9 mouse cellular contexts compared by ENCODE assay signal in the genomic region with DNA sequence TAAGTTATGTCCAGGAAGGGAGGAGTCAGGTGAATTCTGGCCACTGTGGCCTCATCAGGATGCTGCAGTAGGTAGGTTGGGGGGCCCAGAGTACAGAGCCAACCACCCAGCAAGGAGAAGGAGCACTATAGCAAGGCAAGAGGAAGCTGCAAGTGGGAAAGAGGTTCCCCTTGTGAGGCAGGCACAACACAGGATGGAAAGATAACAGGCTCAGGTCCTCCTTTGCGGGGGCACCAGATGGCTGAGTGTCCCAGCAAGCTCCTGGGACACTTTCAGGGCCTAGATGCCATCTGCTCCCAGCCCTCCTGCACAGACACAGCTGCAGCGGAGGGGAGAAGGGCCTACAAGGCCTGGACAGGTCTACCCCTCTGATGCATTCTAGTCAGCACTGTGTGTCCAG.
DNase-seq lines count a peak whose midpoint lies in the region; ATAC-seq lines count a peak whose summit lies in the region.
"Had no signal": no experiment of that assay in that cellular context is flagged by ENCODE, and none has a peak within 500 bp of the region (broad histone marks: within the 10 kb centered on the region; RNA-seq: fewer than 3 reads in every experiment).

No protein-coding gene starts in this region.

- no peaks in the 10 kb centered on the region for H3K27me3 ChIP-seq in heart, embryonic 16.5 days (ENCODE audit: control insufficient read depth, insufficient read depth, low read length)
- no peaks in the 10 kb centered on the region for H3K27me3 ChIP-seq in hindbrain, embryonic 10.5 days (ENCODE audit: insufficient read depth, poor library complexity, severe bottlenecking)
- H3K27me3 ChIP-seq in neural tube, embryonic 12.5 days (replicated peaks), result no peaks in the 10 kb centered on the region

- no peak for ATAC-seq in heart, embryonic 16.5 days (replicated peaks; ENCODE audit: extremely low read depth, insufficient read depth, low FRiP score)
- peak; percentile 59 for ATAC-seq in neural tube, embryonic 12.5 days (ENCODE audit: low FRiP score, low read depth)

- H3K36me3 ChIP-seq in heart, embryonic 16.5 days (ENCODE audit: control insufficient read depth, insufficient read depth), result no peaks in the 10 kb centered on the region
- H3K36me3 ChIP-seq in hindbrain, embryonic 10.5 days, result peaks cover 11% of the 10 kb centered on the region; the same call in 1 of the 2 replicates
- H3K36me3 ChIP-seq in neural tube, embryonic 12.5 days, result no peaks in the 10 kb centered on the region

- peaks cover 18% of the 10 kb centered on the region for H3K4me1 ChIP-seq in heart, embryonic 16.5 days (ENCODE audit: control insufficient read depth, insufficient read depth, low read length)
- peaks cover 72% of the 10 kb centered on the region for H3K4me1 ChIP-seq in hindbrain, embryonic 10.5 days (replicated peaks)
- peaks cover 38% of the 10 kb centered on the region for H3K4me1 ChIP-seq in neural tube, embryonic 12.5 days

- H3K27ac ChIP-seq in heart, embryonic 16.5 days (ENCODE audit: low read length), result 0 out of 2 replicates have a peak overlapping the region, but pooled peaks have one; percentile 4
- H3K27ac ChIP-seq in hindbrain, embryonic 10.5 days, result peak overlapping the region; percentile 72
- H3K27ac ChIP-seq in neural tube, embryonic 12.5 days, result peak overlapping the region; percentile 32; the same call in 1 of the 2 replicates

- no peak overlapping the region for H3K4me2 ChIP-seq in heart, embryonic 16.5 days (ENCODE audit: low read depth, low read length)
- H3K4me2 ChIP-seq in neural tube, embryonic 12.5 days (replicated peaks), result no peak overlapping the region
- H3K4me2 ChIP-seq: lung, embryonic 14.5 days had no signal

- no peak overlapping the region for H3K9ac ChIP-seq in heart, embryonic 16.5 days (ENCODE audit: low read length)
- no peak overlapping the region for H3K9ac ChIP-seq in neural tube, embryonic 12.5 days
- H3K9ac ChIP-seq: lung, embryonic 14.5 days had no signal

- no peak for DNase-seq in heart, adult 8-10 months (ENCODE audit: low spot score)
- peak; percentile 80 to 84 for DNase-seq in cerebellum, adult 18-20 months
- DNase-seq in hindbrain, embryonic 10.5 days (ENCODE audit: low spot score), result peak; percentile 52
- DNase-seq in lung, postnatal 25 days (ENCODE audit: low spot score), result no peak
- DNase-seq in urinary bladder, postnatal 36 days (ENCODE audit: low spot score in 2 of 2), result no peak
- DNase-seq: kidney, postnatal 36 days; lung, embryonic 14.5 days had no signal

- no peak overlapping the region for H3K4me3 ChIP-seq in heart, embryonic 16.5 days (ENCODE audit: low read length)
- no peak overlapping the region for H3K4me3 ChIP-seq in hindbrain, embryonic 10.5 days
- H3K4me3 ChIP-seq in neural tube, embryonic 12.5 days, result no peak overlapping the region

- WGBS in heart, embryonic 16.5 days, result 73% methylated on average over 2 of the region's 2 CpGs
- 69% methylated on average over 2 of the region's 2 CpGs for WGBS in hindbrain, embryonic 10.5 days
- WGBS in neural tube, embryonic 12.5 days, result 57% methylated on average over 2 of the region's 2 CpGs

- no peaks in the 10 kb centered on the region for H3K9me3 ChIP-seq in heart, embryonic 16.5 days (replicated peaks; ENCODE audit: control insufficient read depth, low read length)
- H3K9me3 ChIP-seq in hindbrain, embryonic 10.5 days, result no peaks in the 10 kb centered on the region
- no peaks in the 10 kb centered on the region for H3K9me3 ChIP-seq in neural tube, embryonic 12.5 days

Comparison
In these comparisons a context has a peak if more than half of its experiments do, and no peak if none do; other contexts are left out.
1. H3K27ac ChIP-seq: peak in every context shown above with its lines; median percentile 72 in hindbrain, embryonic 10.5 days; 32 in neural tube, embryonic 12.5 days; 4 in heart, embryonic 16.5 days.
2. DNase-seq: peak in cerebellum, adult 18-20 months (2 of 2) and hindbrain, embryonic 10.5 days (single experiment); none in heart, adult 8-10 months (single experiment), lung, postnatal 25 days (single experiment) and urinary bladder, postnatal 36 days (0 of 2).